Mouse (Mus musculus): ENCODE measurements around the gene Phxr2. TPM values are rescaled to one million over a fixed set of nuclear protein-coding genes. Genes with fewer than 3 reads are reported as not detected.
A peak's percentile ranks its signal among the peaks of the same experiment; 100 is the strongest.

Phxr2 gene
- polyA plus RNA-seq, 1 experiment from 2014 or later, result not detected

GRCm38 (mm10) chr10:99084397-99085239 is 41.5 kb downstream of the Phxr2 start:
- no peak overlapping the region for H3K9ac ChIP-seq (replicated peaks)
- H3K4me2 ChIP-seq, result no peak overlapping the region
- peak; percentile 87 for ATAC-seq (ENCODE audit: low FRiP score)
- WGBS, result 46% methylated on average over 23 of the region's 23 CpGs
- 0 out of 2 replicates have a peak, but pooled peaks cover 5% of the 10 kb centered on the region for H3K4me1 ChIP-seq
- no peaks in the 10 kb centered on the region for H3K36me3 ChIP-seq
- no peak overlapping the region for H3K27ac ChIP-seq (replicated peaks)
- no peaks in the 10 kb centered on the region for H3K9me3 ChIP-seq (replicated peaks)
- H3K4me3 ChIP-seq (replicated peaks), result no peak overlapping the region
- no peaks in the 10 kb centered on the region for H3K27me3 ChIP-seq (replicated peaks)

GRCm38 (mm10) chr10:99083431-99084003 is 42.6 kb downstream of the Phxr2 start:
- Histone ChIP-seq H3K27ac (replicated peaks) (no peak overlapping the region), H3K36me3 (no peaks in the 10 kb centered on the region), H3K4me3 (replicated peaks) (no peak overlapping the region), H3K27me3 (replicated peaks) (no peaks in the 10 kb centered on the region), H3K4me2 (no peak overlapping the region), H3K9me3 (replicated peaks) (no peaks in the 10 kb centered on the region), H3K9ac (replicated peaks) (no peak overlapping the region), H3K4me1 (0 out of 2 replicates have a peak, but pooled peaks cover 5% of the 10 kb centered on the region)
- WGBS, result 85% methylated on average over 14 of the region's 14 CpGs
- ATAC-seq (ENCODE audit: low FRiP score), result no peak

GRCm38 (mm10) chr10:99081569-99081990 is 44.5 kb downstream of the Phxr2 start:
- no peaks in the 10 kb centered on the region for H3K9me3 ChIP-seq (replicated peaks)
- H3K36me3 ChIP-seq, result no peaks in the 10 kb centered on the region
- 90% methylated on average over 10 of the region's 10 CpGs for WGBS

GRCm38 (mm10) chr10:99078621-99079020 is 47.5 kb downstream of the Phxr2 start:
- WGBS, result 87% methylated on average over 2 of the region's 2 CpGs
- Histone ChIP-seq H3K4me3 (replicated peaks) (no peak overlapping the region), H3K9ac (replicated peaks) (no peak overlapping the region), H3K4me1 (no peaks in the 10 kb centered on the region), H3K27ac (replicated peaks) (no peak overlapping the region), H3K27me3 (replicated peaks) (no peaks in the 10 kb centered on the region), H3K36me3 (no peaks in the 10 kb centered on the region), H3K9me3 (replicated peaks) (no peaks in the 10 kb centered on the region), H3K4me2 (no peak overlapping the region)
- no peak for ATAC-seq (ENCODE audit: low FRiP score)

More at GRCm38 (mm10) chr10:99081569-99081990, 44.5 kb downstream of the Phxr2 start:
- no peak overlapping the region for H3K27ac ChIP-seq (replicated peaks)
- 0 out of 2 replicates have a peak, but pooled peaks cover 5% of the 10 kb centered on the region for H3K4me1 ChIP-seq
- no peak overlapping the region for H3K9ac ChIP-seq (replicated peaks)
- H3K4me3 ChIP-seq (replicated peaks), result no peak overlapping the region
- no peak for ATAC-seq (ENCODE audit: low FRiP score)
- no peak overlapping the region for H3K4me2 ChIP-seq
- H3K27me3 ChIP-seq (replicated peaks), result no peaks in the 10 kb centered on the region

GRCm38 (mm10) chr10:99076113-99076895 is 49.8 kb downstream of the Phxr2 start:
- Histone ChIP-seq H3K4me2 (no peak overlapping the region), H3K9ac (replicated peaks) (no peak overlapping the region), H3K27ac (replicated peaks) (no peak overlapping the region), H3K9me3 (replicated peaks) (no peaks in the 10 kb centered on the region), H3K36me3 (no peaks in the 10 kb centered on the region), H3K4me3 (replicated peaks) (no peak overlapping the region), H3K27me3 (replicated peaks) (no peaks in the 10 kb centered on the region), H3K4me1 (no peaks in the 10 kb centered on the region)
- ATAC-seq (ENCODE audit: low FRiP score), result no peak
- WGBS, result 85% methylated on average over 18 of the region's 18 CpGs

Other genes starting within 250 kb of the Phxr2 start
- gene Atp2b1, start 211.9 kb downstream of the Phxr2 start, polyA plus RNA-seq (2015; fragmentation: Nextera tagmentation; extraction: Ambion mirVana), result 372 and 398 TPM in 2 replicates
- 9.3 and 14.1 TPM in 2 replicates for gene Poc1b, start 19.3 kb downstream of the Phxr2 start, polyA plus RNA-seq (2015; fragmentation: Nextera tagmentation; extraction: Ambion mirVana)
- gene Galnt4, start 18.2 kb downstream of the Phxr2 start, polyA plus RNA-seq (2015; fragmentation: Nextera tagmentation; extraction: Ambion mirVana), result 2.7 and 4.2 TPM in 2 replicates
- 28.2 and 31.5 TPM in 2 replicates for gene Dusp6, start 136.9 kb upstream of the Phxr2 start, polyA plus RNA-seq (2015; fragmentation: Nextera tagmentation; extraction: Ambion mirVana)